Mouse (Mus musculus): ENCODE results near the gene Rprd1b. TPM values are rescaled to one million over a fixed set of nuclear protein-coding genes. Genes with fewer than 3 reads are reported as not detected.

Gene Rprd1b
- polyA plus RNA-seq, 1 experiment from 2014 or later = 64.4 TPM

GRCm38 (mm10) chr2:158120211-158120610, 91.9 kb downstream of the Rprd1b start:
- Histone ChIP-seq H3K27me3 (ENCODE audit: low read depth, poor library complexity, severe bottlenecking) (no peaks in the 10 kb centered on the region), H3K27ac (no peak overlapping the region), H3K4me1 (peaks cover 20% of the 10 kb centered on the region), H3K9me3 (replicated peaks) (no peaks in the 10 kb centered on the region), H3K36me3 (no peaks in the 10 kb centered on the region), H3K4me3 (no peak overlapping the region)
- 82% methylated on average over 8 of the region's 8 CpGs for WGBS
- DNase-seq (ENCODE audit: low spot score) = no peak

GRCm38 (mm10) chr2:158120868-158121267, 92.6 kb downstream of the Rprd1b start:
- Histone ChIP-seq H3K4me3 (no peak overlapping the region), H3K4me1 (peaks cover 20% of the 10 kb centered on the region), H3K36me3 (no peaks in the 10 kb centered on the region), H3K9me3 (replicated peaks) (no peaks in the 10 kb centered on the region), H3K27ac (no peak overlapping the region), H3K27me3 (ENCODE audit: low read depth, poor library complexity, severe bottlenecking) (no peaks in the 10 kb centered on the region)
- no peak for DNase-seq (ENCODE audit: low spot score)
- 85% methylated on average over 3 of the region's 3 CpGs for WGBS

- H3K27me3 ChIP-seq (ENCODE audit: low read depth, poor library complexity, severe bottlenecking) = no peaks in the 10 kb centered on the region
- no peak overlapping the region for H3K4me3 ChIP-seq
- no peaks in the 10 kb centered on the region for H3K9me3 ChIP-seq (replicated peaks)
- peak overlapping the region; percentile 6; the same call in 1 of the 2 replicates for H3K27ac ChIP-seq
- WGBS = 83% methylated on average over 10 of the region's 12 CpGs
- no peak for DNase-seq (ENCODE audit: low spot score)
- peaks cover 15% of the 10 kb centered on the region for H3K4me1 ChIP-seq
- no peaks in the 10 kb centered on the region for H3K36me3 ChIP-seq
These were observed 93.5 kb downstream of the Rprd1b start for GRCm38 (mm10) chr2:158121645-158122326.

- DNase-seq (ENCODE audit: low spot score) = no peak
- H3K36me3 ChIP-seq = no peaks in the 10 kb centered on the region
- WGBS = 88% methylated on average over 6 of the region's 6 CpGs
These were observed 94.5 kb downstream of the Rprd1b start for GRCm38 (mm10) chr2:158122814-158123213.

GRCm38 (mm10) chr2:158127245-158127644, 98.9 kb downstream of the Rprd1b start:
- H3K4me1 ChIP-seq = peaks cover 29% of the 10 kb centered on the region
- DNase-seq (ENCODE audit: low spot score) = no peak
- no peak overlapping the region for H3K4me3 ChIP-seq
- H3K27me3 ChIP-seq (ENCODE audit: low read depth, poor library complexity, severe bottlenecking) = no peaks in the 10 kb centered on the region
- no peaks in the 10 kb centered on the region for H3K36me3 ChIP-seq
- H3K27ac ChIP-seq = no peak overlapping the region
- no peaks in the 10 kb centered on the region for H3K9me3 ChIP-seq (replicated peaks)
- WGBS = 89% methylated on average over 6 of the region's 6 CpGs

More at GRCm38 (mm10) chr2:158122814-158123213, 94.5 kb downstream of the Rprd1b start:
- H3K27me3 ChIP-seq (ENCODE audit: low read depth, poor library complexity, severe bottlenecking) = no peaks in the 10 kb centered on the region
- H3K4me3 ChIP-seq = no peak overlapping the region
- H3K27ac ChIP-seq = 0 out of 2 replicates have a peak overlapping the region, but pooled peaks have one; percentile 8
- no peaks in the 10 kb centered on the region for H3K9me3 ChIP-seq (replicated peaks)
- peaks cover 9% of the 10 kb centered on the region for H3K4me1 ChIP-seq

GRCm38 (mm10) chr2:158127872-158128271, 99.6 kb downstream of the Rprd1b start:
- DNase-seq (ENCODE audit: low spot score) = no peak
- WGBS = 87% methylated on average over 7 of the region's 7 CpGs
- Histone ChIP-seq H3K9me3 (replicated peaks) (no peaks in the 10 kb centered on the region), H3K27ac (no peak overlapping the region), H3K36me3 (no peaks in the 10 kb centered on the region), H3K27me3 (ENCODE audit: low read depth, poor library complexity, severe bottlenecking) (no peaks in the 10 kb centered on the region), H3K4me3 (no peak overlapping the region), H3K4me1 (peaks cover 33% of the 10 kb centered on the region)

- peak overlapping the region; percentile 42; the same call in 1 of the 2 replicates for H3K27ac ChIP-seq
- H3K27me3 ChIP-seq (ENCODE audit: low read depth, poor library complexity, severe bottlenecking) = no peaks in the 10 kb centered on the region
- no peak overlapping the region for H3K4me3 ChIP-seq
- H3K4me1 ChIP-seq = peaks cover 33% of the 10 kb centered on the region
- 76% methylated on average over 8 of the region's 8 CpGs for WGBS
- no peaks in the 10 kb centered on the region for H3K36me3 ChIP-seq
- no peak for DNase-seq (ENCODE audit: low spot score)
- no peaks in the 10 kb centered on the region for H3K9me3 ChIP-seq (replicated peaks)
These were observed 100.3 kb downstream of the Rprd1b start for GRCm38 (mm10) chr2:158128461-158129130.

GRCm38 (mm10) chr2:158129291-158130002, 101.2 kb downstream of the Rprd1b start:
- H3K27ac ChIP-seq = peak overlapping the region; percentile 78
- no peak for DNase-seq (ENCODE audit: low spot score)
- WGBS = 78% methylated on average over 16 of the region's 16 CpGs
- H3K4me1 ChIP-seq = peaks cover 33% of the 10 kb centered on the region
- H3K4me3 ChIP-seq = no peak overlapping the region
- H3K36me3 ChIP-seq = no peaks in the 10 kb centered on the region
- no peaks in the 10 kb centered on the region for H3K27me3 ChIP-seq (ENCODE audit: low read depth, poor library complexity, severe bottlenecking)
- no peaks in the 10 kb centered on the region for H3K9me3 ChIP-seq (replicated peaks)

GRCm38 (mm10) chr2:158130391-158130986, 102.2 kb downstream of the Rprd1b start:
- peak; percentile 75 for DNase-seq (ENCODE audit: low spot score)
- no peak overlapping the region for H3K4me3 ChIP-seq
- H3K9me3 ChIP-seq (replicated peaks) = no peaks in the 10 kb centered on the region
- no peaks in the 10 kb centered on the region for H3K27me3 ChIP-seq (ENCODE audit: low read depth, poor library complexity, severe bottlenecking)
- no peaks in the 10 kb centered on the region for H3K36me3 ChIP-seq
- H3K27ac ChIP-seq = peak overlapping the region; percentile 78
- H3K4me1 ChIP-seq = peaks cover 33% of the 10 kb centered on the region
- 52% methylated on average over 5 of the region's 5 CpGs for WGBS

GRCm38 (mm10) chr2:158131197-158131835, 103.0 kb downstream of the Rprd1b start:
- Histone ChIP-seq H3K4me1 (peaks cover 33% of the 10 kb centered on the region), H3K27ac (peak overlapping the region; percentile 78; the same call in 1 of the 2 replicates), H3K27me3 (ENCODE audit: low read depth, poor library complexity, severe bottlenecking) (no peaks in the 10 kb centered on the region), H3K4me3 (no peak overlapping the region), H3K36me3 (no peaks in the 10 kb centered on the region), H3K9me3 (replicated peaks) (no peaks in the 10 kb centered on the region)
- 90% methylated on average over 13 of the region's 13 CpGs for WGBS
- no peak for DNase-seq (ENCODE audit: low spot score)

- H3K36me3 ChIP-seq = no peaks in the 10 kb centered on the region
- H3K27me3 ChIP-seq (ENCODE audit: low read depth, poor library complexity, severe bottlenecking) = no peaks in the 10 kb centered on the region
- H3K4me3 ChIP-seq = no peak overlapping the region
- H3K9me3 ChIP-seq (replicated peaks) = no peaks in the 10 kb centered on the region
- no peak for DNase-seq (ENCODE audit: low spot score)
- WGBS = 90% methylated on average over 10 of the region's 10 CpGs
- H3K27ac ChIP-seq = no peak overlapping the region
- peaks cover 35% of the 10 kb centered on the region for H3K4me1 ChIP-seq
These were observed 104.0 kb downstream of the Rprd1b start for GRCm38 (mm10) chr2:158132320-158132719.

GRCm38 (mm10) chr2:158133050-158133449, 104.8 kb downstream of the Rprd1b start:
- Histone ChIP-seq H3K4me3 (no peak overlapping the region), H3K27me3 (ENCODE audit: low read depth, poor library complexity, severe bottlenecking) (no peaks in the 10 kb centered on the region), H3K36me3 (no peaks in the 10 kb centered on the region), H3K9me3 (replicated peaks) (no peaks in the 10 kb centered on the region), H3K27ac (no peak overlapping the region), H3K4me1 (peaks cover 35% of the 10 kb centered on the region)
- no peak for DNase-seq (ENCODE audit: low spot score)
- WGBS = 65% methylated on average over 6 of the region's 6 CpGs

Measured in limb, embryonic 10.5 days (tissue).